Mouse (Mus musculus) splenic B cell, adult 2 months (primary cell): ENCODE measurements around the gene Huwe1.

ENCODE experiments used
- DNase-seq: peaks from one replicate; pipeline ENCODE4 v3.0.0-alpha.2; 2011; ENCODE audit warnings: low read depth, low spot score
- H3K27me3 ChIP-seq: 2 replicates; pipeline ENCODE4 v1.6.1; 2012; ENCODE audit warnings: mild to moderate bottlenecking, low read length, moderate library complexity, mixed read lengths; ENCODE audit not compliant: control insufficient read depth, poor library complexity, insufficient read depth, severe bottlenecking
- H3K36me3 ChIP-seq: 2 replicates; pipeline ENCODE4 v1.6.1; 2012; ENCODE audit warnings: mild to moderate bottlenecking, low read length, moderate library complexity, mixed read lengths; ENCODE audit not compliant: control insufficient read depth, poor library complexity, insufficient read depth, severe bottlenecking

Gene Huwe1

GRCm38 (mm10) chrX:151800701-151801511 is at the start of gene Huwe1:
Gene Huwe1, plus strand, starts transcription at chrX:151800807.
- peak; percentile 63 for DNase-seq
- Histone ChIP-seq H3K27me3 (no peaks in the 10 kb centered on the region), H3K36me3 (no peaks in the 10 kb centered on the region)

DNA sequence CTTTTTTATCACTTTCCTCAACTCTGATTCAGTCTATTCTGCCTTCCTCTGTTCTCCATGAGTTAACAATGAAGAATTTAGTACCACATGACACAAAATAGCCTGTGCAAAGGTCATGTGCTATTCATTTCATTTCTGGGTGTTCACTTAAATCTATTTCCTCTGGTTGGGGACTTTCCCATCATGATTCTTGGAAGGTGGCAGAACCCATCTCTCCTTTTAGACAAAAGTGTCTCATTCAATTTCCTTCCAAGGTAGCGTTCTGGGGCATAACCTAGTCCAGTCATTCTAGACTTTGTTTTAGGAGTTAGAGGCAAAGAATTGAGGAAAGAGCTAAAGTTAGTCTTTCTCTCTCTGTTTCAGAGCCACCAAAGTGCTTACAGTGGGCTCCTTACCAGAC is 20.3 kb upstream of the Huwe1 start:
- DNase-seq: no peak
- H3K36me3 ChIP-seq: no peaks in the 10 kb centered on the region
- no peaks in the 10 kb centered on the region for H3K27me3 ChIP-seq

DNA sequence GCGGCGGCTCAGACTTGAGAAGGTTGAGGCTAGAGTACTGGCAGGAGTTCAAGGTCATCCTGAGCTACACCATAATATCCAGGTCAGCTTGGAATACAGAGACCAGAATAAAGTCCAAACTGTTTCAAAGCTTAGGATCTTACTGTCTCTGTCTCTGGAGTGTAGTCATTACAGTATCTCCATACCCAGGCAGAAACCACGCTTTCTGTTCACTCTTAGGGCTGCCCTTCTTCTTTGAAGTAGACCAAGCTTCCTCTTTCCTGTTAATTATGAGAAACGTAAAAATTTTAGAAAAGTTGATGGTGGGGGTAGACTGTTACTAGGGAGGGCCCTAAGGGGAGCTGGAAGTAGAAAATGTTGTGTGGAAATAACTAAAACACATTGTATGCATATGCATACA is 17.7 kb upstream of the Huwe1 start:
- H3K36me3 ChIP-seq: no peaks in the 10 kb centered on the region
- no peak for DNase-seq
- no peaks in the 10 kb centered on the region for H3K27me3 ChIP-seq

DNA sequence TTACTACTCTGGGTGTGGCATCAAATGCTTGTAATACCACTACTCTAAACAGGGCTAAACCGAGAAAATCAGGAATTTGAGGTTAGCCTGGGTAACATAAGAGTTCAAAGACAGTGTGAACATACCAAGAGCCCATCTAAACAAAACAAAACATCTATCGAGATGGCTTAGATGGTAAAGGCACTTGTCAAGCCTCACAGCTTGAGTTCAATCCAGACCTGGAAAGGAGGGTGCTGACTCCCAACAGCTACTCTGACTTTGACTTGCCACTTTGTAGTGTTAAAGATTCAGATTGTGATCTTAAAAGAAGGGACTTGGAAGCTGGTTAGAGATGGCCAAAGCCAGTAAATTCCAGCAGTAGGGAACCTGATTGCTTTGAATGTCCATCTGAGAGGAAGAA is 7.8 kb upstream of the Huwe1 start:
- DNase-seq: no peak
- no peaks in the 10 kb centered on the region for H3K27me3 ChIP-seq
- H3K36me3 ChIP-seq: no peaks in the 10 kb centered on the region

- H3K36me3 ChIP-seq: no peaks in the 10 kb centered on the region
- no peak for DNase-seq
- no peaks in the 10 kb centered on the region for H3K27me3 ChIP-seq
These were observed 2.6 kb upstream of the Huwe1 start for GRCm38 (mm10) chrX:151797970-151798369.

DNA sequence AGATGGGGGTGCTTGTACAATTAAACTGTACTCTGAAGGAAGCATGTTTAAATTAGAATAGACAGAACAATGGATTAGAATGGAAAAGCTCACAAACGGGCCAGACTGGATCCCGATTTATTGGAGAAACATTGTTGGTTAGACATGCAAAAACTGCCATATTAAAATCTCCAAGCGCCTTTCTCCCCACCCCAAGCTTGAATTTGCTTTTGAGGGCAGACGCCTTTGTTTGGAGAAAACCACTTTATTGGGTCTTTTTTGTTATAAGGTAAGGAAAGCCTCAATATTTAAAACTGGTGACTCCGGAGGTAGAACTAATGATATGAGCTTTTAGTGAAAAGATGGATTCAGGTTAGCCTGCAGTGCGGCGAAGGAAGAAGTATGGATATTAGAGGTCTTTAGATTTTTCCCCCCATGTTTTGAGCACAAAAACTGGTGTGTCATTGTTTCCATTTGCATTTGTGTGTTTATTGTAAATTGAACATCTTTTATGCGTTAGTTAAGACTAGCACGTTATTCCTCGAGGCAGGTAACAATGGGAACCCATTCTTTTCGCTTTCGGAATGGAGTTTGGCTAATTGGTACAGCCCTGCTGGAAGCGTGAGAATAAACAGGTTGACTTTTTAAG is 1.8 kb downstream of the Huwe1 start:
- H3K36me3 ChIP-seq: no peaks in the 10 kb centered on the region
- no peak for DNase-seq
- no peaks in the 10 kb centered on the region for H3K27me3 ChIP-seq

DNA sequence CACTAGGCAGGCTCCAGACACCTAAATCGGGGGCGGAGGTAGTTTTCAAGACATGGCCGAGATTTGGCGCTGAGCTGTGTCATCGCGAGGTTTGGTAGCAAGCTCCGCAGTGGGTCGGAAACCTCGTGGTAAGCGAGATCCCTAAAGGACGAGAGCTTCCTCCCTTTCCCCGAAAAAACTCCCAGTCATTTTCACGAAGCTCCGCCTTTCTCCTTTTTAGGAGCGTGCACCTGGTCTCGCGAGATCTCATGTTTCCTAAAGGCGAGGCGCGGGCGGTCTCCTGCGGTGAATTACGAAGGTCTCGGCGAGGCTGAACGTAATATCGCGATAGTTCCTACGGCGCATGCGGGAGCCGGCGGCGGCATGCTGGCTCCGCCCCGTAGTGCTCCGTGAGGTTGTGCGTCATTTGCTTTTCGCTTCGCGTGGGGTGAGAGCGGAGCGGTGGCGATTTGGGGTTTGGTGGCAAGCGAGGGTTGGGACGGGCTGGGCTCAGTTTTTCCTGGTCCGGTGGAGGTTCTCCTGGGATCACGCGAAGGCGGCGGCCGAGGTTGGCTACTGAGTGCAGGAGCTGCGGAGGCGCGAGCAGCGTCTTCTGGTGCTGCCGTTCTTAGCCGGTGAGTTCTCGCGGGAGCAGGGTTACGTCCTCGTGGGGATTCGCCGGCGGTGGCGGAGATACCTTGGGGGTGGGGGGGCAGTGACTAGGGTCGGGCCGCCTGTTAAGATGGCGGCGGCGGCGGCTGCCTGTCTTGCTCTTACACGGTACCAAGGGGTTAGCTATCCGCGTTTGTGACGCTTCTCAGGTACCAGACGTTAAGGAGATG is 2.6 kb downstream of the Huwe1 start:
- peak; percentile 97 for DNase-seq
- no peaks in the 10 kb centered on the region for H3K36me3 ChIP-seq
- no peaks in the 10 kb centered on the region for H3K27me3 ChIP-seq

GRCm38 (mm10) chrX:151803777-151804101 is 3.1 kb downstream of the Huwe1 start:
- DNase-seq: no peak
- H3K27me3 ChIP-seq: no peaks in the 10 kb centered on the region

DNA sequence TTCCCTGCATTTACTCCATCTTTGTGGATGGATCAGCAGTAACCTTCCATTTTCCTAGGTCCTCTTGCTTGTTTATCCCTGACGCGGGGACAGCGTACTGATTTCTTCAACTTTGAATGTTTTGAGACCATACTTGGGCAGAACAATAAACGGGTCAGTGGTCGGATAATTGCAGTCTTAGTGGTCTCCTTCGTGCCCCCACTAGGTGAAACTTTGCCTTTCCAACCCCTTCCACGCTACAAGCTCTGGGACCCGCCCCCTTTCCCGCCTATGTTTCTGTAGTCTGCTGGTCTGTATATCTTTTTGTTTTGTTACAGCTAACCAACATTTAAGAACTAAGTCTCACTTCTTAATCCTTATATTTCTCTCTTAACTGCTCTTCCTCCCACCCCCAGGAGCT is 3.8 kb downstream of the Huwe1 start:
- Histone ChIP-seq H3K27me3 (no peaks in the 10 kb centered on the region), H3K36me3 (no peaks in the 10 kb centered on the region)
- no peak for DNase-seq

More at GRCm38 (mm10) chrX:151803777-151804101, 3.1 kb downstream of the Huwe1 start:
- H3K36me3 ChIP-seq: no peaks in the 10 kb centered on the region

DNA sequence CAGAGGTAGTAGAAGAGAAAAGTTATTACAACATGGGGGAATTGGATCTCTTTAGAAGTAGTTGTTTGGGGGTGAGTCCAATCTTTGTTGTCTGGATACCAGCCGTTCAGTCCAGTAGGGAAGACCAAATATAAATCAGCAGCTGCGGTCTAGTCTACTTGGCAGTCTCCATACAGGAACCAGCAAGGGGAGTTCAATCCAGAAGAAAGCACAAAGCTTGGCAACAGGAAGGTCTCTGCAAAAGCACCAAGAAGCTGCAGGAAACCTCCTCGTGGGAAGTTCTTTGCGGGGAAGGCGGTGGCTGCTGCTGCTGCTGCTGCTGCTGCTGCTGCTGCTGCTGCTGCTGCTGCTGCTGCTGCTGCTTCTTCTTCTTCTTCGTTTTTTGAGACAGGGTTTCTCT is 10.9 kb downstream of the Huwe1 start:
- DNase-seq: no peak
- H3K27me3 ChIP-seq: no peaks in the 10 kb centered on the region
- no peaks in the 10 kb centered on the region for H3K36me3 ChIP-seq

DNA sequence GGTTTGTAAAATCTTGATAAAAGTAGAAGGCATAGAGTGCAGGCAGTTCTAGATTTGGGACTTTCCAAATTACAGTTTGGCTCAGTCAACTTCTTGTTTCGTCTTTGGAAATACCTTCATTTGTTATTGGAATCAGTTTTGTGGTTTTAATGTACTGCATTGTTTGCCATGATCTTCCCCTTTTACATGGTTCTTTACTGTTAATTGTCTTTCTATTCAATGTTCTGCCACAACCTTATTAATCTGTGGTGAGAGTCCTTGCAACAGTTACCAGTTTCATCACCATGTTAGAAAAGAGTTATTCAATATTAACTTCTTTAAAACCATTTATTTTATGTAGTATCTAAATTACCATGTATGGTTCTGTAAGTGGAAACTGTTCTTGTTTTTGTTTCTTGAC is 13.0 kb downstream of the Huwe1 start:
- peak; percentile 6 for DNase-seq
- Histone ChIP-seq H3K27me3 (no peaks in the 10 kb centered on the region), H3K36me3 (no peaks in the 10 kb centered on the region)

- Histone ChIP-seq H3K36me3 (no peaks in the 10 kb centered on the region), H3K27me3 (no peaks in the 10 kb centered on the region)
- DNase-seq: no peak
These were observed 17.1 kb downstream of the Huwe1 start for GRCm38 (mm10) chrX:151817712-151818111.

- no peaks in the 10 kb centered on the region for H3K36me3 ChIP-seq
- H3K27me3 ChIP-seq: no peaks in the 10 kb centered on the region
- no peak for DNase-seq
These were observed 28.4 kb downstream of the Huwe1 start for GRCm38 (mm10) chrX:151828971-151829370.

DNA sequence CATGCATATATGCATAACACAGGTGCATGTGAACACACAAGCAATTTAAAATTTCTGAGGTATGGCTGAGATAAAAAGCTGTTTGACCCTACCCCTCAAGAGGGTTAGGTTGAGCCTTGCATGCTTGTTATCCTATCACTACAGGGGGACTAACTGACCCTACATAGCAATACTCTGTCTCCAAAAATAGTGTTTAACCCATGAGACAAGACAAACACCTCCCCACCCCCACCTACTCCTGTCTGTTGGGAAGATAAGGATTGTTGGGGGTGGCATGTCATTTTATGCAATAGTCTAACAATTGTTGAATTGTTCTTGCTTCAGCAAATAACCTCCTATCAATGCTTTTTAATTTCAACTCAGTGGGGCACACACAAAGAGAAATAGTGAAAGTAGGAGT is 30.7 kb downstream of the Huwe1 start:
- DNase-seq: no peak
- H3K36me3 ChIP-seq: no peaks in the 10 kb centered on the region
- H3K27me3 ChIP-seq: no peaks in the 10 kb centered on the region

- H3K27me3 ChIP-seq: no peaks in the 10 kb centered on the region
- H3K36me3 ChIP-seq: no peaks in the 10 kb centered on the region
- no peak for DNase-seq
These were observed 32.4 kb downstream of the Huwe1 start for GRCm38 (mm10) chrX:151832982-151833381.
